Mouse (Mus musculus) olfactory bulb, adult 2 months (tissue): ENCODE data around the gene Myo5a. TPM values are rescaled to one million over a fixed set of nuclear protein-coding genes. Genes with fewer than 3 reads are reported as not detected.

Experiments used
- H3K27ac ChIP-seq: fragments of 200-500 bp; 2 replicates; pipeline ENCODE4 v1.5.1; 2012; ENCODE audit warnings: low read depth, low read length; ENCODE audit not compliant: insufficient read depth
- H3K4me1 ChIP-seq: fragments of 200-500 bp; 2 replicates; pipeline ENCODE4 v1.6.1; 2012; ENCODE audit warnings: low read length; ENCODE audit not compliant: control insufficient read depth, insufficient read depth
- H3K4me3 ChIP-seq: fragments of 200-500 bp; 2 replicates; pipeline ENCODE4 v1.5.1; 2012; ENCODE audit warnings: mild to moderate bottlenecking, low read depth, low read length, moderate library complexity; ENCODE audit not compliant: insufficient read depth
- CTCF ChIP-seq: fragments of 200-500 bp; IDR thresholded peaks from 2 replicates; pipeline ENCODE4 v1.5.1; 2012; ENCODE audit warnings: low read depth, mild to moderate bottlenecking, low read length, moderate library complexity; ENCODE audit not compliant: insufficient read depth
- POLR2A ChIP-seq: fragments of 200-500 bp; IDR thresholded peaks from 2 replicates; pipeline ENCODE4 v1.6.1; 2012; ENCODE audit warnings: mild to moderate bottlenecking, low read depth, low read length, moderate library complexity; ENCODE audit not compliant: insufficient read depth
- WGBS: fragments of 180-500 bp; shearing (Covaris S2); methylation state at CpG from one replicate; pipeline ENCODE4 v1.1.7; 2018; 5-methylcytosine and 5-hydroxymethylcytosine counted together
- polyA plus RNA-seq: library from polyadenylated mRNA; stranded (reverse); fragments of >200 nt; gene quantifications from 2 replicates; pipeline ENCODE4 v1.2.4, GENCODE M21; 2012; ENCODE audit warnings: low replicate concordance; ENCODE audit not compliant: missing spikeins, insufficient read depth, insufficient read length

Gene Myo5a
- polyA plus RNA-seq, 1 experiment: 292 TPM

GRCm38 (mm10) chr9:75146911-75147310 is 76.1 kb downstream of the Myo5a start:
- TF ChIP-seq CTCF: no peak
- no peak for TF ChIP-seq POLR2A
- 31% methylated on average over 5 of the region's 5 CpGs for WGBS

GRCm38 (mm10) chr9:75160525-75160924 is 89.7 kb downstream of the Myo5a start:
- Histone ChIP-seq H3K27ac (no peak overlapping the region), H3K4me3 (no peak overlapping the region), H3K4me1 (0 out of 2 replicates have a peak, but pooled peaks cover 2% of the 10 kb centered on the region)
- TF ChIP-seq CTCF: no peak
- no peak for TF ChIP-seq POLR2A
- WGBS: 71% methylated on average over 6 of the region's 6 CpGs

More at GRCm38 (mm10) chr9:75146911-75147310, 76.1 kb downstream of the Myo5a start:
- no peaks in the 10 kb centered on the region for H3K4me1 ChIP-seq
- H3K27ac ChIP-seq: no peak overlapping the region
- H3K4me3 ChIP-seq: no peak overlapping the region

- Histone ChIP-seq H3K4me3 (no peak overlapping the region), H3K4me1 (0 out of 2 replicates have a peak, but pooled peaks cover 2% of the 10 kb centered on the region), H3K27ac (no peak overlapping the region)
- no peak for TF ChIP-seq POLR2A
- no peak for TF ChIP-seq CTCF
Measured at GRCm38 (mm10) chr9:75163650-75164049, 92.8 kb downstream of the Myo5a start.

GRCm38 (mm10) chr9:75171721-75172120 is 100.9 kb downstream of the Myo5a start:
- H3K4me3 ChIP-seq: no peak overlapping the region
- TF ChIP-seq POLR2A (no peak), CTCF (no peak)
- no peaks in the 10 kb centered on the region for H3K4me1 ChIP-seq
- no peak overlapping the region for H3K27ac ChIP-seq
- WGBS: 88% methylated on average over 3 of the region's 3 CpGs

- Histone ChIP-seq H3K4me3 (no peak overlapping the region), H3K4me1 (no peaks in the 10 kb centered on the region; the same call in 1 of the 2 replicates), H3K27ac (no peak overlapping the region)
- WGBS: 54% methylated on average over 3 of the region's 3 CpGs
- TF ChIP-seq POLR2A: no peak
- no peak for TF ChIP-seq CTCF
Measured at GRCm38 (mm10) chr9:75187646-75188260, 116.9 kb downstream of the Myo5a start.

GRCm38 (mm10) chr9:75193858-75194257 is 123.0 kb downstream of the Myo5a start:
- Histone ChIP-seq H3K4me1 (peaks cover 10% of the 10 kb centered on the region), H3K27ac (peak overlapping the region; percentile 40; the same call in 1 of the 2 replicates), H3K4me3 (no peak overlapping the region)
- no peak for TF ChIP-seq POLR2A
- 36% methylated on average over 4 of the region's 4 CpGs for WGBS

GRCm38 (mm10) chr9:75196335-75196734 is 125.5 kb downstream of the Myo5a start:
- TF ChIP-seq CTCF: no peak
- no peak for TF ChIP-seq POLR2A
- peak overlapping the region; percentile 75; the same call in 1 of the 2 replicates for H3K27ac ChIP-seq
- WGBS: 17% methylated on average over 2 of the region's 2 CpGs
- H3K4me1 ChIP-seq: peaks cover 10% of the 10 kb centered on the region
- no peak overlapping the region for H3K4me3 ChIP-seq

- WGBS: 47% methylated on average over 6 of the region's 6 CpGs
- Histone ChIP-seq H3K4me1 (peaks cover 10% of the 10 kb centered on the region), H3K27ac (peak overlapping the region; percentile 5; the same call in 1 of the 2 replicates), H3K4me3 (no peak overlapping the region)
- no peak for TF ChIP-seq POLR2A
- 0 out of 2 replicates have a peak, but pooled peaks have one; percentile 14 for TF ChIP-seq CTCF
Measured at GRCm38 (mm10) chr9:75197297-75197696, 126.5 kb downstream of the Myo5a start.

- no peak overlapping the region for H3K4me3 ChIP-seq
- WGBS: 75% methylated on average over 1 of the region's 1 CpGs
- H3K27ac ChIP-seq: no peak overlapping the region
- peaks cover 4% of the 10 kb centered on the region for H3K4me1 ChIP-seq
- TF ChIP-seq POLR2A (no peak), CTCF (no peak)
Measured at GRCm38 (mm10) chr9:75201506-75201905, 130.7 kb downstream of the Myo5a start.

GRCm38 (mm10) chr9:75202036-75202435 is 131.2 kb downstream of the Myo5a start:
- TF ChIP-seq POLR2A (no peak), CTCF (no peak)
- 84% methylated on average over 2 of the region's 2 CpGs for WGBS
- peaks cover 4% of the 10 kb centered on the region for H3K4me1 ChIP-seq
- no peak overlapping the region for H3K27ac ChIP-seq
- H3K4me3 ChIP-seq: no peak overlapping the region
